Mouse (Mus musculus) bone marrow macrophage, adult 2 months (primary cell): ENCODE results near the gene Prokr1.

Source experiments
- CTCF ChIP-seq: IDR thresholded peaks from 2 replicates; pipeline ENCODE4 v1.5.1; 2012; ENCODE audit warnings: low read depth, mild to moderate bottlenecking, low read length, moderate library complexity
- POLR2A ChIP-seq: IDR thresholded peaks from 2 replicates; pipeline ENCODE4 v1.6.1; 2012; ENCODE audit warnings: mild to moderate bottlenecking, low read depth, low read length, borderline replicate concordance

DNA sequence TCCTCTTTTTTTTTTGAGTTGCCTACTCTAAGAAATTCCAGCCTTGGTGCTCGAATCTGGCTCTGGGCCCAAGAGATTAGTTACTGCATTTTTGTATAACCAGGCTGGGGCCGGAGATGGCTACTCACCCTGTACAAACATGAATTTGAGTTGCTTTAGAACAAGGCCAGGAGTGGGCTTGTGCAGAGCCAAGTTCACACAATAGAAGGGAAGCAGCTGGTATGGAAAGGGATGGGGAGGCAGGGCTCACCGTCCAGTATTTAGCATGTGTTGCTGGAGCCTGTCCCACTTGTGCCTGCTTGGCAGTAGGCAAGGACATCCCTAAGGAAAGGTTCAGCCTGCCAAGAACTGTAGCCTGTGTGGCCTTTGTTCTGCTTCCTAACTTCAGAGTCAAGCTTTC lies 30.7 kb upstream of the Prokr1 start:
- TF ChIP-seq CTCF (no peak), POLR2A (no peak)
